Mouse (Mus musculus) spleen, postnatal 4 days (tissue): ENCODE measurements around the gene Lpin2.
A peak's percentile ranks its signal among the peaks of the same experiment; 100 is the strongest.

Experiments used
- DNase-seq, 2 experiments: peaks; one replicate each; pipeline ENCODE4 v3.0.0; 2022; ENCODE audit warnings: low spot score in 2 of 2

The Lpin2 gene

DNA sequence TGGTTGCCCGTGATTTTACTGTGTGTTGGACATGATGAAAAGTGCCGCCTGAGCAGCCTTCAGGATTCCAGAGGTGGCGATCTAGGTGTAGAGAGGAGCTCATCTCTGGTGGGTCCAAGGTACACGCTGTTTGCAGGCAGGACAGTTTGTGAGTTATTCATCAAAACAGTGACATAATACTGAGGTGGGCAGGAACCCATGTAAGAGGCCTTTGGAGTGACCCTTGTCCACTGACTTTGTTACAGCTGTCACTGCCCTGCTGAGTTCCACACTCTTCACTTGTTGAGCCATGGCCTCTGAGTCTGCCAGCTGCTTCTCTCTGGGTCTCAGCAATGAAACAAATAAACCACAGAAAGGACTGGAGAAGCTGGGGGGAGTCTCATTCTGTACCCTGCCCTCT is 19.8 kb downstream of the Lpin2 start:
- no peak for DNase-seq

DNA sequence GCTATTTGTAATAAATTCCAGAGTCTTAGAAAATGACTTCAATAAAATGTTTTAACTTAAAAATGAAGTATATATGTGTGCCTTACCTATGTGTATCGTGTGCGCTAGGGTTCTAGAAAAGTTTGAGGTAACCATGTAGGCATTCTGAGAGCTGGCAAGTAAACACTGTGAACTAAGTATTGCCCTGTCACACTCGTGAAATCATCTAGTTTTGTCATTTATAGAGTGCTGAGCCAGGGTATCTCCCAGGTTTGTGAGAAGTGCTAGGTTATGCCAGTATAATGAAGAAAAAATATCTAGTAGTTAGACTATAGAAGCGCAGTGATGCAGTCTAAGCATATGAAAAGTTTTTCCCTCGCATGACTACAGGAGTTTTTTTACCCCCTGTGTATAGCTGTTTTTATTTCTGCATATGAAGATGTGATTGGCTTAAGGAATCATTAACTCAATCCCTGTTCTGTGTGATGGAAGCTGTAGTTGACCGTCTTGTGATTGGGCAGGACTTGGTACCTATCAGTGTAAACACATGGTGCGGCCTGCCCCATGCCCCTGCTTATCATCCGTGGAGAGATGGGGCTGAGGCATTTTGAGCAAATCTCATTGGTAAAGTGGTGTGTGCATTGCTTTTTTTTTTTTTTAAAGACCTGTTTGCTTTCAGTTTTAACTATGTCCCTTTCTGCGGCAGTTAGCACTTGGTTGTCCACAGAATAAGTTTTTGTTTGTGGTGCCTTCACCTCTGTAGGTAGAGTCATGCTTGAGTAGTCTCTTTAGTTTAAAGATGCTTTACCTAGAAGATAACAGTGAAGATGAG is 21.8 kb downstream of the Lpin2 start:
- DNase-seq, result peak in 1 of 2 experiments; percentile 65

DNA sequence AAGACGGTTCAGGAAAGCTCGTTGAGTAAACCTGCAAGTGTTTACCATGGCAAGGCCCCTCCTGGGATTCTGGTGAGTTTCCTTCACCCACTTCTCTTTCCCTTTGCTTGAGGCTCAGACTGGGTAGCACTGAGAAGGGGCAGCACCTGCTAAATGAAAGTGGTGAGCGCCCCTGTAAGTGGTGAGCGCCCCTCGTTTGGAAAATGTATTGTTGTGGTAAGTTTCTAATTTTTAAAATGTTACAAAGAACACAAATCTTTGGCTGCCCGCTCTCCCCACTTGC is 22.4 kb downstream of the Lpin2 start:
- DNase-seq, result no peak

DNA sequence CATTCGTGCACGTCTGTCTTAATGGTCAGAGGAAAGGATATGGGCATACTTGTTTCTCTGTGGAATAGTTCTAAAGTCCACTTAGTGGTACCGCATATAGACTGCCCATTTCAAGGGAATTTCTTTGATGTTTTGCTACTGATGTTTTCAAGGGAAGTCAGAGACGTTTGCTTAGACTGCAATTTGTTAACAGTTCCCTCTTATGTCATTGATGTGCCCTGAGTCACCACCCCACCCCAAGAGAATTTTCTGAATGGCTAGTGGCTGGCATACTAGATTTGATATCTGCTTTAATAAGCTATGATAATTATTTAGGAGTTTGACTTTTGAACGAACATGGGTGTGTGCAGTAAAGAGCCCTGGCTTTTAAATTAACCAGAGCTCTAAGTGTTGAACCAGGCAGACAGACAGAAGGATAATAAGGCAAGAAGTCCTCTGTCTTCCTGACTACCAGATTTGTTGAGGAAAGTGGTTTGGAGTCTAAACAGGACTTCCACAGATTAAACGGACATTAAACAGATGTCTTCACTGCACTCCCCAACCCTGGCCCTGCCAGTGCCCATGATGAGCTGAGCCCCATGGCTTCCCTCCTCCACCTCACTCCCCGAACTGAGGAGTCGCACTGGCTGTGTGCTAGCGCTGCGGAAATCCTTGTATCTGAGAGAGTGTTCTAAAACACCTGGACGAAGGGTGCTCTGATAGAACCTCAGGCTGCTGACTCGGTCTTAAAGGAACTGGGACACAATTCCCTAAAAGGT is 24.0 kb downstream of the Lpin2 start:
- DNase-seq, result no peak

DNA sequence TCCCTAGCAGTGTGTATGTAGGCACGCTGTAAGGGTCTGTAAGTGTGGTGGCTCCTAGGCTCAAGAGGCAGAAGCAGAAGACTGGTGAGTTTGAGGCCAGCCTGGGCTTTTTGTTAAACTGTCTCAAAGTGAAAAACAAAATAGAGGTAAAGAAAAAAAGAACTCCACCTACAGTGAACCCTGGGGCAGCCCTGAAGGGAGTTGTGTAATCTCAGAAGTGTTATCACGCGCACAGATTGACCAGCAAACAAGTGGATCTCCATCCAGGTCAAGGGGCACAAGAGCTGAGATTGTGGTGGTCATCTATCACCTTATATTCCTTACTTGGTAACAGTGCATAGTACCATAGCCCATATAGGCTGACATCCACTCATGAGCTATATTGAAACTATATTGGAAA is 24.9 kb downstream of the Lpin2 start:
- no peak for DNase-seq

DNA sequence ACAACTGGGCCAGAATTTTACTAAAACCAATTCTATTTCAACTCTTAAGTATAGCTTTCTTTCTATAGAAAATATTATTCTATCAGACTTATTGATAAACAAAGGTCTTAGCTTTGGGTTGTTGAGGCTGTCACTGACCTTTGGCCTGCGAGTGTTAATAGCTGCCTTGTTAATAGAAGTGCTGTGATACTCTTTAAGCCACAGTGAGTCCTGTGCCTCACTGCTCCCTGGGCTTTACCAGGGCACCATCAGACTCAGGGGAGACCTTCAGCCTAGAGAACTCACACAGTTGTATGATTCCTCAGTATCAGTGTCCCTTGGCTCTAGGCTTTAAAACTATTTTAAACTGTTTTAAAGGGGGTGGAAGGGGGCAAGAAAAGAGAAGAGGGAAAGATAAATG is 26.0 kb downstream of the Lpin2 start:
- DNase-seq, result no peak

DNA sequence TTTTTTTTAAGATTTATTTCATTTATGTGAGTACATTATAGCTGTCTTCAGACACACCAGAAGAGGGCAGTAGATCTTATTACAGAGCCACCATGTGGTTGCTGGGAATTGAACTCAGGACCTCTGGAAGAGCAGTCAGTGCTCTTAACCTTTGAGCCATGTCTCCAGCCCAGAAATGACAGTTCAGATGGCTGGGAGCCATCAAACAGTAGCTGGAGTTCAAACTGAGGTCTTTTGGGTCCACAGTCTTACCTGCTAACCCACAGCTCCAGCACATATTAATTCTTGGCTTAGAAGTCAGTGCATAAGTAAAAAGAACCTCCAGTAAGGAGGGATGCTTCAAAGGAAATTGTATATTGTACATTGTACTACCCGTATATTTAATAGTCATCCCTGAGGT is 26.6 kb downstream of the Lpin2 start:
- no peak for DNase-seq

DNA sequence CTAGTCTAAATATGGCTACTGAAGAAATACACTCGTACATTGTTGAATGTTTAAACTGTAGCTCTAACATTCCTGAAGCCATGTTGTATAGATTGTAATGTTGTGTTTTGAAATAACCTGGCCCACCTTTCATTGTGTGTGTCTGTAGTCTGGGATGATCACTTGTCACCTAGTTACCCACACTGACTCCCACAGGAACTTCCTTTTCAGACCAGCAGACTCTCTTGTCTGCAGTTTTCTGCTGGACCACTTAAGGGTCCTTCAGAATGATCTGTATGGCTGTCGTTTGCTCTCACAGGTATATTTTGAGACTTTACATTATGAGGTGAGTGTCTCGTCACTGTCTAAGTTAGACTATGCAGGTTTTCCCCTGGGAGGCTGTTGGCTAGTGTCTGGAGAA is 27.6 kb downstream of the Lpin2 start:
- no peak for DNase-seq

DNA sequence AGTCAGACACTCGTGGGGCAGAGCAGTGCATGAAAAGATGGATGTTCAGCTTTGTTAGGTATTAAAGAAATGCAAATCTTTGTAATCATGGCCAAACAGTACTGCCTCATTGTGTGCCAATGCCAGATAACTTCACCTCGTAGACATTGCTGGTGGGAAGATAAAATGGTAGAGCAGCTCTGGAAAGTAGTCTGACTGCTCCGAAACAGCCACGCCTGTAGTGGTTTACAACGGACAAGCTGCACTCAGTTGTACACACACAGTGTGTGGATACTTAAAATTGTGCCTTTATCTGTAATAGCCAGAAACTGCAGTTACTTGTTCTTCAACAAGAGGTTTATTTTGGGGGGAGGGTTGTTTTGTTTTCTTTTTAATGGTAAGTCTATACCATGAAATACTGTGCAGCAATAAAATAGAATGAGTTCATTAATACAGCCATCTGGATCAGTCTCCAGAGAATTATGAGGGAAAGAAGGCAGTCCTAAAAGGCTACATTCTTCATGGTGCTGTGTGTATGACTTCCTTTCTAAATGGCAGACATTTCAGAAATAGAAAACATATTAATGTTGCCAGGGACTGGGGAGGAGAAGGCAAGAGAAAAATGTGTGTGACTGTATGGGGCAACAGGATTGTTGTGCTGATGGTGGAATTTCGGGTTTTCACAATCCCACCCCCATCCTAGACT is 29.7 kb downstream of the Lpin2 start:
- peak in 1 of 2 experiments; percentile 46 for DNase-seq

DNA sequence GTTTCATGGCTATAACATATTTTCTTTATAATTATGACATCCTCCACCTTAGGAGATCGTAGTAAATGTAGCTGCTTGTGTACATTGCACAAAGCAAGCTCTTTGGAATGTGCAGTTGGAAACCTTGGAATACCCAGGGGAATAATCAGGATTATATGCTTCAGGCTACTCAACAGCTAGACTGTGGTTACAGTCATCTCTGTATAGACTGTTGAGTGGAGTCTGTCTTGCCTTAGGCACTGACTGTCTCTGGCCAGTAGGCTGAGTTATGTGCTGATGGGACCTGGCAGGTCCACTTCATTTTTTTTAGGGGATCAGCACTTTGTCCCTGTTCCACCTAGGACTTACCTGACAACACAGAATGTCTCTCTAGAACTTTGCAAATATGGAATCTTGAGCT is 31.3 kb downstream of the Lpin2 start:
- DNase-seq, result no peak

DNA sequence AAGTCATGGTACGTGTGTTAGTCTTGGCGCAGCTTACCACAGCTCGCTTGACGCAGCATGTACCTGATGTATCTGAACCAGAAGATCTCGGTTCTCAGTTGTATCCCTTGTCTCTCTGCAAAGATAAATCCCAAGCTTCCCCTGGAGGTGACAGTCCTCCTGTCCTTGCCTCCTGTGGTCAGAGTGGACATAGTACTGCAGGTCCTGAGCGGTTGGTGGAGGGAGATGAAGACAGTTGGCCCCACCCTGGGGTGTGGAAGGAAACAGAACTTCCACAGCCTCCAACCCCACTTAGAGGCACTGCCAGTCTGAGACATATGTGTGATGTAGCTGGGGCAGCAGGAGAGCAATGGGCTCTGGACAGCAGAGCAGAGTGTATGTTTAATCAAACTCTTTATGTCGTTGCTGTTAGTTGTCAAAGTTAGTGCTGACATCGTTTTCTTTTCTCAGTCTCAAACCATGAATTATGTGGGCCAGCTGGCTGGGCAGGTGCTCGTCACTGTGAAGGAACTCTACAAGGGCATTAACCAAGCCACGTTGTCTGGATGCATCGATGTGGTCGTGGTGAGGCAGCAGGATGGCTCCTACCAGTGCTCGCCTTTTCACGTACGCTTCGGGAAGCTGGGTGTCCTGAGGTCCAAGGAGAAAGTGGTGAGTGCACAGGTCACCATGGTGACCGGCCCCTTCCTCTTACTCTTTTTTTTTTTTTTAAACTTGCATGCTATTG is 32.3 kb downstream of the Lpin2 start:
- DNase-seq, result peak; percentile 39 to 70

DNA sequence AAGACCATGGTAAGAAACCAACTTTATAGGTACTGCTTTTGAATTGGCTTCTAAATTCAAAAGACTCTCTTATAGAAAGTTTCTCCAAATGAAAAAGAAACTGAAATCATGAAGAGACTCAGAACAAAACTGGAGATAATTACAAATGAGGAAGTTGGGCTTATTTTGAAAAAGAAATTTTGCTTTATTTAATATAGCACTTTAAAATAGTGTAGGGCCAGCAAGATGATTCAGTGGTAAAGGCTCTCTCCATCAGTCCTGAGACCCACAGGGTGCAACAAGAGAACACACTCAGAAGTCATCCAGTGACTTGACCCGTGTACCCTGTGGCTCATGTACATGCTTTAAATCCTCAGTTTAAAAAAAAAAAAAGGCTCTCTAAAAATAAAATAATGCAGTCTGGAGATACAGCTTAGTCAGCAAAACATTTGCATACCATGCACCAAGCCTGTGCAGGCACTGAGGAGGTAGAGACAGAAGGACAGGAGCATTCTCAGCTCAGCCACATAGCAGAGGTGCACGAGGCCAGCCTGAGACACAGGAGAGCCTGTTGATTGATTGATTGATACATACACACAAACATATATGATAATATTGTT is 33.0 kb downstream of the Lpin2 start:
- DNase-seq, result no peak

DNA sequence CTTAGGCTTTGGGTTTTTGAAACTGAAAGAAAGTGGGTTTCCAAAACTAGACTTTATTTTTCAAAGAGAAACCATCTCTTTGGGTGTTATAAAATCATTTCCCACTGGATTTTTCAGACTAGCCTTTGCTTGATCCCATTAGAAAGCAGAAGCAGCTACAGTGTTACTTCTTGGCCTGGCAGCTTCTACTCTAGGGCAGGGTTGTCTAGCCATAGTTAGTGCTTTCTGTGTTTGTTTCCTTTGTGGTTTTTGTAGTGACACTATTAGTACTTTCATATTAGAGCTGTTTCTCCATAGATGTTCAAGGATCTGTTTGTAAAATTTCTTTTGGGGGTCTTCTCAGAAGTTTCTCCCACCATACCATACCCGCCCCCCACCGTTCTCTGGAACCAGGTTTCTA is 33.9 kb downstream of the Lpin2 start:
- no peak for DNase-seq

DNA sequence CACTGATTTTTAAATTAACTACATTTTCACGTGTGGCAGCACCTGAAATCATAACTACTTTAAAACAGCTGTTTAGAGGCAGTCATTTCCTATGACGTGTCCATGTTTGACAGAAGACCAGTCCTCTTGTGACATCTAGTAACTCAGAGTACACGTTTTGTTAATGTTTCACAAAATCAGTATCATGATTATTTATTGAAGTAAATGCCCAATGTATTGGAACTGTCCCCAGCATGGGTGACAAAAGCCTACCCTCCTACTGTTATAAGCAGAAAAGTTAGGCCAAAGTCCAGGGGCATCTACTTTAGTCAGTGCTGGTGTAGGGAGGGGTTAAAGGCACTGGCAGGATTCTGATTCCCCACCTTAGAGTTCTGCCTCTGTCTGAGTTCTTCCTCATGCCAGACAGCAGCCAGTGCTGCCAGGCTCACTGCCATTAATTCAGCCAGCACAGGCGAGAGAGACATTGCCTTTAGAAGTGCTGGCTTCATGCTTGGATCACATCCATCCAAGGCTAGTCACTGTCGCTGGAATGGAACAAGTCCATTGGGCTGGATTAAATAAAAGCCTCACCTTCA is 34.8 kb downstream of the Lpin2 start:
- no peak for DNase-seq

DNA sequence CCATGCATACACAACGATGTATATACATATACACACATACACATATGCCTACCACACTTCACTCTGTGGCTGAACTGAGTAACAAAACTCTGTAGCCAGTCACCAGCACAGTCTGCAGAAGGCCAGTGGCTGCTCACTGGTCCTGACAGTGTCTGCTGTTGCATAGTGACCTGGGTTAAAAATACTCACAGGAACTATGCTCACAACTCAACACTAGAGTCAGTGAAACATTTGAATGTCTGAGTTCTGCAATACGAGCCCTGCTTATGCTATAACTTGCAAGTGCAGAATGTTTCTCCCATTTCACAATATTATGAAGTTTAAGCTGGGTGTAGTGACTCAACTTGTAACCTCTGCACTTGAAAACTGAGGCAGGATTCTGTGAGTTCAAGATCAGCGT is 39.0 kb downstream of the Lpin2 start:
- no peak for DNase-seq

DNA sequence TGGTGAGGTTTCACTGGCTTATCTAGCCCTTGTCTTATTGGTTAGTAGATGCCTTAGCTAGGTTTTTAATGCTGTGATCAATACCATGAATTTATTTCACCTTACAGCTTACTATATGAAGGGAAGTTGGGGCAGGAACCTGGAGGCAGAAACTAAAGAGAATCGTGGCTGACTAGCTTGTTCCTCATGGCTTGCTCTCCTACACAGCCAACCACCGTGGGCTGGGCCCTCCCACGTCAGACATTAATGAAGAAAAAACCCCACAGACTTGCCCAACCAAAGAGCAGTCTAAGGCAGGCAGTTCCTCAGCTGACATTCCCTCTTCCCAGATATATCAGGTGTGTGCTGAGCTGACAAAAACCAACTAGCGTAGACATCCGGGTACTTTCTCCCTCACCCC is 41.3 kb downstream of the Lpin2 start:
- no peak for DNase-seq

DNA sequence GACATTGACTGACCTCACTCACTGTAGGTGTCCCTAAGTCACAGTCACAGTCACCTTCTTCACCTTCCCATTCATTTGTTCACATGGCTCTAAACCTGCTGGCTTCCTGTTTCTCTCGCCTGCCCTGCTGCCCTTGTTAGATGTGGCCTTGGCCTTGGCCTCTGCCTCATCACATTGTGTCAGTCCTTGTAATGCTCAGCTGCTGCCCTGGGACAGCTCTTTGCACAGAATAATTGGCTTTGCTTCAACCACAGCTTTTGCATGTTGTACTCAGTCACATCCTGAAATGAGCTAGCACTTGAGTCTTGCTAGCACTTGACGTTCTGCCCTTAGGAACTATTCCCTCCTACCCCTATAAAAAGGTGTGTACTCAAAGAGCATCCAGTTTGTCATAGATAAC is 42.2 kb downstream of the Lpin2 start:
- DNase-seq, result no peak

DNA sequence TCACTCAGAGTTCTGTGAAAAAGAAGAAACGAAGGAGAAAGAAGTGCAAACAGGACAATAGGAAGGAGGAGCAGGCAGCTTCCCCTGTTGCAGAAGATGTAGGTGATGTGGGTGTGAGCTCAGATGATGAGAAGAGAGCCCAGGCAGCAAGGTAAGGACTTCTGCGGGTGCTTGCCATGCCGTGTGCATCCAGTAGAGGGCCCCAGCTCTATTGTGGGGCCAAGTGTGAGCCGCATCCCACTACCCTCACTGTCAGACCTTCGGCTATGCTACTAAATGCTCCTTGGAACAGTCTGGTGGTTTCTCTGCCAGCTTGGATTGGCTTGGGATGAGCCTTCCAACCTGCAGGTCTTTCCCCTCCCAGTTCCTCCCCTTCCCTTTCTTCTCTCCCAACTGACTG is 42.7 kb downstream of the Lpin2 start:
- DNase-seq, result peak; percentile 55 to 76

DNA sequence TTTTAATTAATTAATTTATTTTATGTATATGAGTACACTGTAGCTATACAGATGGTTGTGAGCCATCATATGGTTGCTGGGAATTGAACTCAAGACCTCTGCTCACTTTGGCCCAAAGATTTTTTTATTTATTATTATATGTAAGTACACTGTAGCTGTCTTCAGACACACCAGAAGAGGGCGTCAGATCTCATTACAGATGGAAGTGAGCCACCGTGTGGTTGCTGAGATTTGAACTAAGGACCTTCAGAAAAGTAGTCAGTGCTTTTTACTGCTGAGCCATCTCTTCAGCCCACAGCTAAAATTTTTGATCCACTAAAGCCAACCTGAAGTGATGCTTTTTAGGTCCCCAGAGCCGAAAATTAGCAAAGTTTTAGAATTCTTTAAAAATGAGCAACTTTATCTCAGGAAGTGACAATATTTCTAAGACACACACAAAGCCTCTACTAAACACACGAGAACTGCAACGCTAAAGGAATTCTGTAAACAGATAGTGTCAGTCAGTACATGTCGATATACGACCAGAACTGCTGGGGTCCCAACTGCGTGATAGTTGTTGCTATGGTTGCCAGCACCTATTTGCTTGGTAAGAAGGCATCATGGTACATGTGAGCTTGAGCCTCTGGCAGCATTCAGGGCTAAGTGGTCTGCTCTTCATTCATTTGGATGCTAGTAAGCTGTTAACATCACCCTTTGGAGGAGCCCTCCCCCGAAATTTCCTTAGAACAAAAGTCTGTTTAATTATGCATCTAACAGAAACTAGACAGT is 45.0 kb downstream of the Lpin2 start:
- DNase-seq, result no peak

DNA sequence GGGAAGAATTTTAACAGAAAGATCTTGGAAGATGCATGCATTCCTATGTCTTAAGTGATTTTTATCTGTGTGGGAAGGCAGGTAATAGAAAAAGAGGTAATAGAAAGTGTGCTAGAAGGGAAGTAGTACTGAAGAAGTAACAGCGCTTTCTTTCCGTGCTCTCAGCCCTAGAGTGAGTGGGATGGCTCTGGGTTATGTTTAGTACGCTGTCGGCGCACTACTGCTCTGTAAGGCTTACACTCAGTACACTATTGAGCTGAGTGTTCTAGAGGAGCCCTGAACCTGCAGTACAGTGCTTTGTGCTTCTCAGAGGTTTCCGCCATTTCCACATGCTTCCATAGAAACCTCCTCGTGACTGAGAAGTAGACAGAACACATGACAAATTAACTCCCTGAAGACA is 46.3 kb downstream of the Lpin2 start:
- DNase-seq, result no peak
